Mouse (Mus musculus) embryonic facial prominence, embryonic 11.5 days (tissue): ENCODE measurements at regions not wholly inside any gene's neighbourhood (a gene's known extent, or its start where the extent isn't known, plus 50 kb on each side); places are given as distances from the start of the nearest gene placed in this dataset.

Experiments
- ATAC-seq: fragments of 200-750 bp; cut with Nextera tagmentation; replicated peaks from 2 replicates; pipeline ENCODE4 v1.8.0; 2017; ENCODE audit warnings: low read depth; ENCODE audit not compliant: insufficient number of reproducible peaks, low FRiP score, low TSS enrichment
- DNase-seq: peaks from one replicate; pipeline ENCODE4 v3.0.0-alpha.2; 2015; ENCODE audit warnings: low spot score
- H3K27ac ChIP-seq: fragments of 300-500 bp; sonication (generic); replicated peaks from 2 replicates; pipeline ENCODE4 v1.5.1; 2014; ENCODE audit warnings: mild to moderate bottlenecking, low read depth, low read length, control low read depth
- H3K27me3 ChIP-seq: fragments of 300-500 bp; sonication (generic); 2 replicates; pipeline ENCODE4 v1.6.1; 2014; ENCODE audit warnings: mild to moderate bottlenecking, low read length, moderate library complexity, mixed read lengths; ENCODE audit not compliant: control insufficient read depth, insufficient read depth
- H3K36me3 ChIP-seq: fragments of 300-500 bp; sonication (generic); replicated peaks from 2 replicates; pipeline ENCODE4 v1.6.1; 2014; ENCODE audit warnings: low read depth, mild to moderate bottlenecking, low read length, moderate library complexity, mixed read lengths; ENCODE audit not compliant: control insufficient read depth, insufficient read depth
- H3K4me1 ChIP-seq: fragments of 300-500 bp; sonication (generic); 2 replicates; pipeline ENCODE4 v1.6.1; 2014; ENCODE audit warnings: low read length, mixed read lengths; ENCODE audit not compliant: control insufficient read depth, insufficient read depth
- H3K4me2 ChIP-seq: fragments of 300-500 bp; sonication (generic); 2 replicates; pipeline ENCODE4 v1.6.1; 2014; ENCODE audit warnings: low read depth, mild to moderate bottlenecking, control low read depth, low read length, moderate library complexity
- H3K4me3 ChIP-seq: fragments of 300-500 bp; sonication (generic); 2 replicates; pipeline ENCODE4 v1.5.1; 2014; ENCODE audit warnings: low read depth, low read length, control low read depth
- H3K9ac ChIP-seq: fragments of 300-500 bp; sonication (generic); replicated peaks from 2 replicates; pipeline ENCODE4 v1.6.1; 2014; ENCODE audit warnings: mild to moderate bottlenecking, control low read depth, low read length
- H3K9me3 ChIP-seq: fragments of 300-500 bp; sonication (generic); replicated peaks from 2 replicates; pipeline ENCODE4 v1.6.1; 2016; ENCODE audit warnings: mild to moderate bottlenecking, low read length, inconsistent platforms, mixed read lengths; ENCODE audit not compliant: control insufficient read depth
- WGBS: fragments of 180-500 bp; shearing (Covaris S2); extraction: QIAGEN DNeasy Blood & Tissue Kit; methylation state at CpG from one replicate; pipeline ENCODE4 v1.1.7; 2014; 5-methylcytosine and 5-hydroxymethylcytosine counted together

- ATAC-seq (no peak), DNase-seq (no peak)
- 71% methylated on average over 1 of the region's 1 CpGs for WGBS
Measured at GRCm38 (mm10) chr9:87784872-87785271, 53.8 kb upstream of the Tbx18 start.

GRCm38 (mm10) chr9:87811746-87812145, 80.7 kb upstream of the Tbx18 start:
- Histone ChIP-seq H3K27ac (no peak overlapping the region), H3K36me3 (no peaks in the 10 kb centered on the region), H3K4me2 (no peak overlapping the region), H3K4me1 (no peaks in the 10 kb centered on the region), H3K4me3 (no peak overlapping the region), H3K9me3 (no peaks in the 10 kb centered on the region), H3K9ac (no peak overlapping the region), H3K27me3 (no peaks in the 10 kb centered on the region)
- ATAC-seq (no peak), DNase-seq (no peak)
- 80% methylated on average over 2 of the region's 2 CpGs for WGBS

More at GRCm38 (mm10) chr9:87784872-87785271, 53.8 kb upstream of the Tbx18 start:
- Histone ChIP-seq H3K9ac (no peak overlapping the region), H3K27me3 (no peaks in the 10 kb centered on the region), H3K4me2 (no peak overlapping the region), H3K36me3 (no peaks in the 10 kb centered on the region), H3K4me3 (no peak overlapping the region), H3K4me1 (no peaks in the 10 kb centered on the region), H3K9me3 (no peaks in the 10 kb centered on the region), H3K27ac (no peak overlapping the region)

- Histone ChIP-seq H3K4me3 (no peak overlapping the region), H3K9ac (no peak overlapping the region), H3K4me1 (no peaks in the 10 kb centered on the region), H3K27ac (no peak overlapping the region), H3K27me3 (no peaks in the 10 kb centered on the region), H3K4me2 (no peak overlapping the region), H3K36me3 (no peaks in the 10 kb centered on the region), H3K9me3 (no peaks in the 10 kb centered on the region)
- ATAC-seq (no peak), DNase-seq (no peak)
- 81% methylated on average over 5 of the region's 5 CpGs for WGBS
Measured at GRCm38 (mm10) chr9:87822276-87822675, 91.2 kb upstream of the Tbx18 start.

- peak; percentile 15 for DNase-seq
- WGBS = 37% methylated on average over 8 of the region's 8 CpGs
- Histone ChIP-seq H3K27ac (no peak overlapping the region), H3K27me3 (no peaks in the 10 kb centered on the region), H3K9ac (no peak overlapping the region), H3K4me1 (no peaks in the 10 kb centered on the region), H3K4me3 (no peak overlapping the region), H3K4me2 (no peak overlapping the region), H3K9me3 (no peaks in the 10 kb centered on the region), H3K36me3 (no peaks in the 10 kb centered on the region)
- no peak for ATAC-seq
Measured at GRCm38 (mm10) chr9:87824691-87825230, 93.7 kb upstream of the Tbx18 start.

GRCm38 (mm10) chr9:87843898-87844297, 112.8 kb upstream of the Tbx18 start:
- DNase-seq (peak; percentile 55), ATAC-seq (no peak)
- Histone ChIP-seq H3K4me1 (no peaks in the 10 kb centered on the region), H3K4me3 (no peak overlapping the region), H3K9me3 (no peaks in the 10 kb centered on the region), H3K4me2 (no peak overlapping the region), H3K27ac (no peak overlapping the region), H3K36me3 (no peaks in the 10 kb centered on the region), H3K9ac (no peak overlapping the region), H3K27me3 (no peaks in the 10 kb centered on the region)
- WGBS = 47% methylated on average over 6 of the region's 6 CpGs

GRCm38 (mm10) chr9:87844453-87844852, 113.4 kb upstream of the Tbx18 start:
- no peaks in the 10 kb centered on the region for H3K4me1 ChIP-seq
- no peak for ATAC-seq
- H3K36me3 ChIP-seq = no peaks in the 10 kb centered on the region
- WGBS = 73% methylated on average over 2 of the region's 2 CpGs
- no peak overlapping the region for H3K9ac ChIP-seq
- H3K27me3 ChIP-seq = no peaks in the 10 kb centered on the region
- no peak for DNase-seq
- H3K4me2 ChIP-seq = no peak overlapping the region
- no peaks in the 10 kb centered on the region for H3K9me3 ChIP-seq
- H3K4me3 ChIP-seq = no peak overlapping the region
- H3K27ac ChIP-seq = no peak overlapping the region

GRCm38 (mm10) chr9:87848882-87849281, 117.8 kb upstream of the Tbx18 start:
- Histone ChIP-seq H3K4me3 (no peak overlapping the region), H3K9me3 (no peaks in the 10 kb centered on the region), H3K4me1 (no peaks in the 10 kb centered on the region), H3K9ac (no peak overlapping the region), H3K27ac (no peak overlapping the region), H3K4me2 (no peak overlapping the region), H3K36me3 (no peaks in the 10 kb centered on the region), H3K27me3 (no peaks in the 10 kb centered on the region)
- WGBS = 73% methylated on average over 5 of the region's 5 CpGs
- ATAC-seq = 0 out of 2 replicates have a peak, but pooled peaks have one; percentile 18
- DNase-seq = no peak

GRCm38 (mm10) chr9:87850133-87850532, 119.1 kb upstream of the Tbx18 start:
- 98% methylated on average over 1 of the region's 1 CpGs for WGBS
- Histone ChIP-seq H3K9ac (no peak overlapping the region), H3K27ac (no peak overlapping the region), H3K9me3 (no peaks in the 10 kb centered on the region), H3K4me1 (no peaks in the 10 kb centered on the region), H3K36me3 (no peaks in the 10 kb centered on the region), H3K27me3 (no peaks in the 10 kb centered on the region), H3K4me3 (no peak overlapping the region), H3K4me2 (no peak overlapping the region)
- no peak for ATAC-seq
- DNase-seq = no peak
